Comparison of ENCODE assay signal across 29 mouse cellular contexts in genomic region chr4:132454216-132454615, GRCm38 (mm10). TPM values are rescaled to one million over a fixed set of nuclear protein-coding genes. Genes with fewer than 3 reads are reported as not detected.
DNase-seq lines count a peak whose midpoint lies in the region; ATAC-seq and TF ChIP-seq lines count a peak whose summit lies in the region.
"Had no signal": no experiment of that assay in that cellular context is flagged by ENCODE, and none has a peak within 500 bp of the region (broad histone marks: within the 10 kb centered on the region; RNA-seq: fewer than 3 reads in every experiment).

No protein-coding gene starts in this region.

- H3K4me3 ChIP-seq in liver, embryonic 14.5 days (ENCODE audit: insufficient read depth in 1 of 2, low read depth in 2 of 2, low read length in 2 of 2), result no peak overlapping the region
- no peak overlapping the region for H3K4me3 ChIP-seq in liver, embryonic 11.5 days (ENCODE audit: low read depth, low read length)
- no peak overlapping the region for H3K4me3 ChIP-seq in E14TG2a.4 (replicated peaks; ENCODE audit: low read length)
- H3K4me3 ChIP-seq: embryonic facial prominence, embryonic 12.5 days; hindbrain, embryonic 13.5 days; limb, embryonic 10.5 days; limb, embryonic 15.5 days; stomach, embryonic 15.5 days had no signal

- no peak for ATAC-seq in liver, embryonic 14.5 days (ENCODE audit: insufficient read depth)
- ATAC-seq in liver, embryonic 11.5 days (replicated peaks; ENCODE audit: low FRiP score), result no peak
- ATAC-seq: forebrain, embryonic 14.5 days; inflammation-experienced regulatory T-cells, adult 6 months had no signal

- peak; percentile 20; the same call in 1 of the 2 replicates for TF ChIP-seq CTCF in liver, embryonic 14.5 days (IDR thresholded peaks at IDR 0.05; ENCODE audit: low read depth)
- 0 out of 2 replicates have a peak, but pooled peaks have one; percentile 7 for TF ChIP-seq CTCF in E14TG2a.4 (conservative IDR thresholded peaks at IDR 0.05; ENCODE audit: low read length)

- no peaks in the 10 kb centered on the region for H3K9me3 ChIP-seq in liver, embryonic 14.5 days (ENCODE audit: control insufficient read depth, low read length)
- H3K9me3 ChIP-seq in liver, embryonic 11.5 days (ENCODE audit: control insufficient read depth, low read length), result no peaks in the 10 kb centered on the region
- no peaks in the 10 kb centered on the region for H3K9me3 ChIP-seq in E14TG2a.4 (ENCODE audit: low read length)
- H3K9me3 ChIP-seq: embryonic facial prominence, embryonic 12.5 days; hindbrain, embryonic 13.5 days; limb, embryonic 10.5 days; limb, embryonic 15.5 days; stomach, embryonic 15.5 days had no signal

- 74% methylated on average over 6 of the region's 6 CpGs for WGBS in liver, embryonic 14.5 days (ENCODE audit: insufficient replicate concordance)
- WGBS in liver, embryonic 11.5 days, result 82% methylated on average over 6 of the region's 6 CpGs

- H3K9ac ChIP-seq in liver, embryonic 14.5 days (replicated peaks), result no peak overlapping the region
- no peak overlapping the region for H3K9ac ChIP-seq in liver, embryonic 11.5 days (ENCODE audit: low read depth, low read length)
- H3K9ac ChIP-seq: embryonic facial prominence, embryonic 12.5 days; hindbrain, embryonic 13.5 days; limb, embryonic 15.5 days; stomach, embryonic 15.5 days had no signal

- peaks cover 4 to 5% of the 10 kb centered on the region in 2 experiments; a peak in 3 of 4 replicates for H3K4me1 ChIP-seq in liver, embryonic 14.5 days (replicated peaks; ENCODE audit: control insufficient read depth in 2 of 2, insufficient read depth in 2 of 2, low read length in 1 of 2)
- H3K4me1 ChIP-seq in liver, embryonic 11.5 days (replicated peaks; ENCODE audit: control insufficient read depth, insufficient read depth, low read length), result no peaks in the 10 kb centered on the region
- H3K4me1 ChIP-seq in E14TG2a.4 (replicated peaks; ENCODE audit: low read depth, low read length), result peaks cover 34% of the 10 kb centered on the region
- H3K4me1 ChIP-seq: embryonic facial prominence, embryonic 12.5 days; hindbrain, embryonic 13.5 days; limb, embryonic 10.5 days; limb, embryonic 15.5 days; stomach, embryonic 15.5 days had no signal

- H3K4me2 ChIP-seq in liver, embryonic 14.5 days (ENCODE audit: low read depth), result no peak overlapping the region
- no peak overlapping the region for H3K4me2 ChIP-seq in liver, embryonic 11.5 days
- H3K4me2 ChIP-seq: embryonic facial prominence, embryonic 12.5 days; heart, embryonic 11.5 days; hindbrain, embryonic 13.5 days; limb, embryonic 15.5 days; stomach, embryonic 15.5 days had no signal

- TF ChIP-seq EP300 in liver, embryonic 14.5 days (IDR thresholded peaks at IDR 0.05; ENCODE audit: low read depth), result no peak

- H3K36me3 ChIP-seq in liver, embryonic 14.5 days (replicated peaks; ENCODE audit: control insufficient read depth, insufficient read depth, low read depth), result peaks cover 22% of the 10 kb centered on the region
- peaks cover 11% of the 10 kb centered on the region for H3K36me3 ChIP-seq in liver, embryonic 11.5 days (ENCODE audit: control insufficient read depth, insufficient read depth, low read length)
- H3K36me3 ChIP-seq in E14TG2a.4 (ENCODE audit: insufficient read depth, low read length), result peaks cover 27% of the 10 kb centered on the region

- DNase-seq in liver, embryonic 14.5 days (ENCODE audit: low read depth in 3 of 3, low spot score in 3 of 3), result no peak
- no peak for DNase-seq in liver, embryonic 11.5 days (ENCODE audit: low spot score)
- DNase-seq in induced T-regulatory cell, adult 2 months (ENCODE audit: low read depth), result peak; percentile 9
- no peak for DNase-seq in frontal cortex, postnatal 14 days (ENCODE audit: low spot score in 2 of 2)
- DNase-seq in lung, postnatal 36 days, result no peak
- no peak for DNase-seq in adrenal gland, postnatal 25 days
- DNase-seq: adrenal gland, postnatal 10 days; cerebellum, adult 11 months; cerebellum, adult 9-10 months; embryo, embryonic 11 days; gastrocnemius, postnatal 25 days; heart, adult 11 months; heart, postnatal 36 days; kidney, adult 9 months; kidney, postnatal 10 days; lung, adult 2 months; lung, postnatal 10 days; midbrain, embryonic 14.5 days; thymus, adult 18-20 months; thymus, postnatal 25 days had no signal

- no peak overlapping the region for H3K27ac ChIP-seq in liver, embryonic 14.5 days
- no peak overlapping the region for H3K27ac ChIP-seq in liver, embryonic 11.5 days (ENCODE audit: low read depth, low read length)
- H3K27ac ChIP-seq: embryonic facial prominence, embryonic 12.5 days; hindbrain, embryonic 13.5 days; limb, embryonic 10.5 days had no signal

- H3K27me3 ChIP-seq in liver, embryonic 14.5 days (ENCODE audit: control insufficient read depth, insufficient read depth, low read length), result no peaks in the 10 kb centered on the region
- H3K27me3 ChIP-seq in liver, embryonic 11.5 days (replicated peaks; ENCODE audit: control insufficient read depth, insufficient read depth, low read length), result no peaks in the 10 kb centered on the region
- H3K27me3 ChIP-seq in E14TG2a.4 (ENCODE audit: insufficient read depth, low read length), result no peaks in the 10 kb centered on the region
- H3K27me3 ChIP-seq: embryonic facial prominence, embryonic 12.5 days; hindbrain, embryonic 13.5 days; limb, embryonic 15.5 days; stomach, embryonic 15.5 days had no signal

RNA-seq across cellular contexts. Expression of gene Med18, which starts 9.5 kb away (rescaled TPM):
- 4.0 and 4.3 TPM in 2 replicates for polyA plus RNA-seq in liver, embryonic 14.5 days (2012; rRNA removed)
- polyA plus RNA-seq in liver, embryonic 14.5 days (2014; fragmentation: Nextera tagmentation; extraction: Ambion mirVana), result 3.4 and 3.9 TPM in 2 replicates
- 24.6 and 24.7 TPM in 2 replicates for polyA plus RNA-seq in liver, embryonic 11.5 days (2014; fragmentation: Nextera tagmentation; extraction: Ambion mirVana)
- 9.4 and 10.7 TPM in 2 replicates for total RNA-seq in adrenal gland, postnatal 25 days (2021)

RNA-seq across cellular contexts. Expression of gene Phactr4, which starts 31.9 kb away (rescaled TPM):
- polyA plus RNA-seq in liver, embryonic 14.5 days (2012; rRNA removed), result 6.2 and 7.4 TPM in 2 replicates
- 10.9 and 14.0 TPM in 2 replicates for polyA plus RNA-seq in liver, embryonic 14.5 days (2014; fragmentation: Nextera tagmentation; extraction: Ambion mirVana)
- 30.9 and 32.4 TPM in 2 replicates for polyA plus RNA-seq in liver, embryonic 11.5 days (2014; fragmentation: Nextera tagmentation; extraction: Ambion mirVana)
- 60.0 and 69.8 TPM in 2 replicates for total RNA-seq in adrenal gland, postnatal 25 days (2021)

RNA-seq across cellular contexts. Expression of gene Sesn2, which starts 56.1 kb away (rescaled TPM):
- 3.4 TPM in 2 replicates for polyA plus RNA-seq in liver, embryonic 14.5 days (2012; rRNA removed)
- 3.3 and 4.1 TPM in 2 replicates for polyA plus RNA-seq in liver, embryonic 14.5 days (2014; fragmentation: Nextera tagmentation; extraction: Ambion mirVana)
- polyA plus RNA-seq in liver, embryonic 11.5 days (2014; fragmentation: Nextera tagmentation; extraction: Ambion mirVana), result 10.2 and 10.5 TPM in 2 replicates
- total RNA-seq in adrenal gland, postnatal 25 days (2021), result 20.6 and 24.1 TPM in 2 replicates
